Mouse (Mus musculus) stomach, postnatal 0 days (tissue): ENCODE measurements around the gene Tm4sf20. TPM values are rescaled to one million over a fixed set of nuclear protein-coding genes. Genes with fewer than 3 reads are reported as not detected.

Experiments used
- ATAC-seq: fragments of 200-750 bp; cut with Nextera tagmentation; 2 replicates; pipeline ENCODE4 v1.8.0; 2017; ENCODE audit not compliant: low FRiP score, low TSS enrichment
- DNase-seq: peaks from one replicate; pipeline ENCODE4 v3.0.0-alpha.2; 2016; ENCODE audit warnings: low spot score
- H3K27ac ChIP-seq: fragments of 300-500 bp; sonication (generic); replicated peaks from 2 replicates; pipeline ENCODE4 v1.5.1; 2014; ENCODE audit warnings: mild to moderate bottlenecking, control low read depth
- H3K27me3 ChIP-seq: fragments of 300-500 bp; sonication (generic); 2 replicates; pipeline ENCODE4 v1.6.1; 2014; ENCODE audit warnings: low read length; ENCODE audit not compliant: control insufficient read depth, insufficient read depth
- H3K36me3 ChIP-seq: fragments of 300-500 bp; sonication (generic); 2 replicates; pipeline ENCODE4 v1.6.1; 2014; ENCODE audit warnings: low read length, mixed read lengths; ENCODE audit not compliant: control insufficient read depth, insufficient read depth
- H3K4me1 ChIP-seq: fragments of 300-500 bp; sonication (generic); replicated peaks from 2 replicates; pipeline ENCODE4 v1.6.1; 2014; ENCODE audit warnings: antibody characterized with exemption; ENCODE audit not compliant: control insufficient read depth, insufficient read depth
- H3K4me2 ChIP-seq: fragments of 300-500 bp; sonication (generic); replicated peaks from 2 replicates; pipeline ENCODE4 v1.6.1; 2014; ENCODE audit warnings: low read depth, mild to moderate bottlenecking, control low read depth, moderate library complexity
- H3K4me3 ChIP-seq: fragments of 300-500 bp; sonication (generic); 2 replicates; pipeline ENCODE4 v1.5.1; 2014; ENCODE audit warnings: low read depth, low read length, control low read depth
- H3K9ac ChIP-seq: fragments of 300-500 bp; sonication (generic); 2 replicates; pipeline ENCODE4 v1.6.1; 2014; ENCODE audit warnings: mild to moderate bottlenecking, low read length, control low read depth, mixed read lengths
- H3K9me3 ChIP-seq: fragments of 300-500 bp; sonication (generic); 2 replicates; pipeline ENCODE4 v1.6.1; 2016; ENCODE audit warnings: low read length; ENCODE audit not compliant: control insufficient read depth
- CTCF ChIP-seq: IDR thresholded peaks from 2 replicates; pipeline ENCODE4 v1.5.1; 2016; ENCODE audit warnings: antibody characterized with exemption, low read depth, mild to moderate bottlenecking, moderate library complexity
- EP300 ChIP-seq: optimal IDR thresholded peaks from 2 replicates; pipeline ENCODE3; 2016; ENCODE audit warnings: antibody characterized with exemption
- WGBS: fragments of 180-500 bp; shearing (Covaris S2); extraction: QIAGEN DNeasy Blood & Tissue Kit; methylation state at CpG from one replicate; pipeline ENCODE4 v1.1.7; 2014; 5-methylcytosine and 5-hydroxymethylcytosine counted together
- polyA plus RNA-seq: library from polyadenylated mRNA; unstranded; fragments of >200 nt; fragmentation: Nextera tagmentation; extraction: Ambion mirVana; gene quantifications from 2 replicates; pipeline ENCODE4 v1.2.1, GENCODE M21; 2015

Gene Tm4sf20
- polyA plus RNA-seq, 1 experiment from 2014 or later: 1.0 TPM

DNA sequence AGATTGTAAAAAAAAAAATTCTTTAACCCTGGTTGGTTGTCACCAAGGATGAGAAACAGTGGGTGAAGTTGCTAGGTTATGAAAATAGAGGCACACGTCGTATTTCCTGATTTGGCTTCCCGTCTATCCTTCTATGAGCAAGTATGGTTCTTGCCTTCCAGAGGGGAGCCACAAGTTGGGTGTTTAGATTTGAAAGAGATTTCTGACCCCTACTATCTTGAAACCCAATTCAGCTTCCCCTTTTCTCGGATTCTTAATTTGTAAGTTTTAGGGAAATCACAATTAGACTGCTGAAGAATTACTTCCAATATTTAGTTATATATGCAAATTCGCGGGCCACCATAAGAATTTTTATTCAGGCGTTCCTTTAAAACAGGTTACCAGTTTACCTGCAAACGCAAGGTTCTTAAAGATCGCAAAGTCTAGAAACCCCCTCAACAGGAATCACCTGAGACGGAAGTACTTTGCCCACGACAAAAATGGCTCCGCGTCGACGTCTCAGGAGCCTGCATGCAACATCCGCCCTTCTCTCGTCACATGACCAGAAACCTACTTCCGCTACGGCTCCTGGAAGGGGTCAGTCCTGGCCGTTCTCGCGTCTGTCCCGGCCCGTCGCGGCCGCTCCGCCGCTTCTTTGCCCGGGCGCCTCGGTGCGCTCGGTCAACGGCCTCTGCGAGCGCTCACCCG lies 43.8 kb downstream of the Tm4sf20 start, which contains the start of gene Mff:
Gene Mff (plus strand): TSS at position 552 of the 687 bp plus-strand sequence.
- H3K9me3 ChIP-seq: no peaks in the 10 kb centered on the region
- TF ChIP-seq EP300 (no peak), CTCF (no peak)
- 10% methylated on average over 38 of the region's 38 CpGs for WGBS
- H3K4me2 ChIP-seq: peak within 1 kb of the TSS; percentile 94
- peak within 1 kb of the TSS; percentile 95 for H3K4me3 ChIP-seq
- peak; percentile 93 for DNase-seq
- peak; percentile 99 for ATAC-seq
- H3K27ac ChIP-seq: peak within 1 kb of the TSS; percentile 88
- H3K9ac ChIP-seq: peak within 1 kb of the TSS; percentile 97
- no peaks in the 10 kb centered on the region for H3K27me3 ChIP-seq
- peaks cover 3% of the 10 kb centered on the region; the same call in 1 of the 2 replicates for H3K36me3 ChIP-seq
- peaks cover 2% of the 10 kb centered on the region; the same call in 1 of the 2 replicates for H3K4me1 ChIP-seq

DNA sequence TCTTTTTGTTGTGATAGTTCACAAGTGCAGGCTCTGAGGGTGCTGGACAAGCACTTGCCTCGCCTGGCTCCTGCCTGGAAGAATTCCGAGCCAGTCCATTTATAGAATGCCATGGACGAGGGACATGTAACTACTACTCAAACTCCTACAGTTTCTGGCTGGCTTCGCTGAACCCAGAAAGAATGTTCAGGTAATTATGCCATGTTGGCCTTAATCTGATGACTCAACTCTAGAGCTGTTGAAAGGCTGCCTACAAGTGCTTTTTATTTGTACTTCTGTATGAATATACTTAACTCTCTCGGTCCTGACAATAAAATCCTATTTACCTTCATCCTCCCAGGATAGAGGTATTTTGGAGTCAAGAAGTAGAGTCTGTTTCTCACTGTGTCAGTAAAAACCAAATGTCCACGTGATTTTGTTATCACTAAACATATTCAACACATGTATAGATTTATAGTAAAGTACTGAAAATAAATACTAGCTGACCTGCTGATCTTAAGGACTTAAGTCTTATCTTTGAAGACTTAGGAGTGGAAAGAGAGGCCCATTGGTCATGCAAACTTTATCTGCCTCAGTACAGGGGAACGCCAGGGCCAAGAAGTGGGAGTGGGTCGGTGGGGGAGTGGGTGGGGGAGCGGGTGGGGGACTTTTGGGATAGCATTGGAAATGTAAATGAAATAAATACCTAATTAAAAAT lies 50.3 kb downstream of the Tm4sf20 start:
- no peak overlapping the region for H3K9ac ChIP-seq
- H3K4me2 ChIP-seq: no peak overlapping the region
- TF ChIP-seq CTCF: no peak
- TF ChIP-seq EP300: no peak
- no peak overlapping the region for H3K27ac ChIP-seq
- no peak for ATAC-seq
- 49% methylated on average over 9 of the region's 9 CpGs for WGBS
- H3K4me3 ChIP-seq: no peak overlapping the region
- H3K9me3 ChIP-seq: no peaks in the 10 kb centered on the region
- H3K27me3 ChIP-seq: no peaks in the 10 kb centered on the region
- DNase-seq: no peak
- no peaks in the 10 kb centered on the region for H3K4me1 ChIP-seq
- no peaks in the 10 kb centered on the region for H3K36me3 ChIP-seq

Other genes starting within 250 kb of the Tm4sf20 start
- gene Col4a4, start 181.6 kb downstream of the Tm4sf20 start, polyA plus RNA-seq: 0.31 and 0.61 TPM in 2 replicates
- 0.36 and 0.42 TPM in 2 replicates for gene Col4a3, start 181.5 kb downstream of the Tm4sf20 start, polyA plus RNA-seq
- gene Mff, start 43.6 kb downstream of the Tm4sf20 start, polyA plus RNA-seq: 149 and 151 TPM in 2 replicates
- not detected in 2 replicates for gene Gm47791, start 2.8 kb upstream of the Tm4sf20 start, polyA plus RNA-seq
- 18.2 and 18.8 TPM in 2 replicates for gene Agfg1, start 71.0 kb upstream of the Tm4sf20 start, polyA plus RNA-seq
- not detected in 2 replicates for gene A030005L19Rik, start 144.9 kb upstream of the Tm4sf20 start, polyA plus RNA-seq
- gene A030014E15Rik, start 156.5 kb upstream of the Tm4sf20 start, polyA plus RNA-seq: not detected in 2 replicates
- gene Gm6217, start 162.9 kb upstream of the Tm4sf20 start, polyA plus RNA-seq: not detected in 2 replicates
- gene A030003K21Rik, start 174.9 kb upstream of the Tm4sf20 start, polyA plus RNA-seq: not detected in 2 replicates
- not detected in 2 replicates for gene Gm7544, start 187.6 kb upstream of the Tm4sf20 start, polyA plus RNA-seq
- not detected in 2 replicates for gene Gm47955, start 191.8 kb upstream of the Tm4sf20 start, polyA plus RNA-seq
- not detected in 2 replicates for gene Gm47959, start 232.1 kb upstream of the Tm4sf20 start, polyA plus RNA-seq